Mouse (Mus musculus) liver, adult 2 months (tissue): ENCODE measurements around the gene Zfp108.

Source experiments
- CTCF ChIP-seq: fragments of 200-500 bp; IDR thresholded peaks from 2 replicates; pipeline ENCODE4 v1.5.1; 2011; ENCODE audit warnings: low read depth, low read length, control low read depth
- POLR2A ChIP-seq: fragments of 200-500 bp; IDR thresholded peaks from 2 replicates; pipeline ENCODE4 v1.6.1; 2011; ENCODE audit warnings: low read length, control low read depth; ENCODE audit not compliant: insufficient read depth; ENCODE audit errors: extremely low read depth

DNA sequence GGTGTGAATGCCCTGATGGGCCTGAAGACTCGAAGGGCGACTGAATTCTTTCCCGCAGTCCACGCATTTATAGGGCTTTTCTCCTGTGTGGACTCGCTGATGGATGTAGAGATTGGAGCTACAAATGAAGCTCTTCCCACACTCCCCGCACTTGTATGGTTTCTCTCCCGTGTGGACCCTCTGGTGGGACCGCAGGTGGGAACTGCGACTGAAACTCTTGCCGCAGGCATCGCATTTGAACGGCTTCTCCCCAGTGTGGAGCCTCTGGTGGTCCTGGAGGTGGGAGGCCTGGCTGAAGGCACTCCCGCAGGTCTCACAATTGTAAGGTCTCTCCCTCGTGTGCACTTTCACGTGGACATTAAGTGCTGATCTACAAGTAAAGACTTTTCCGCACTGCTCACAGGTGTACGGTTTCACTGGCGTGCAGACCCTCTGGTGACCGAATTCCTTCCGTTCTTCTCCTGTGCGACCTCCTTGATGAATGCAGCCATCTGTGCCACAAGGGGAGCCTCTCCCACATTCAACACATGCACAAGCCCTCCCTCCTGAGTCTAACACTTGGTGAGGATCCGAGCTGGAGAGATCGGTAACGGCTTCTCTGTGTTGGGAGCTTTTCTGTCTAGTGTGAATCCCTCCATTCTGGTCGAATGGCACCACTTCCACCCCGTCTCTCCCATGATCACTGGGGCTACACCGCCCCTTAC lies 36.9 kb downstream of the Zfp108 start:
- TF ChIP-seq POLR2A: no peak
- no peak for TF ChIP-seq CTCF
